Mouse (Mus musculus) right cerebral cortex, adult 18-20 months (tissue): ENCODE data around the gene Skida1.

ENCODE experiments used
- DNase-seq: peaks from one replicate; pipeline ENCODE4 v3.0.0; 2022; ENCODE audit warnings: mixed read lengths

Skida1 gene

DNA sequence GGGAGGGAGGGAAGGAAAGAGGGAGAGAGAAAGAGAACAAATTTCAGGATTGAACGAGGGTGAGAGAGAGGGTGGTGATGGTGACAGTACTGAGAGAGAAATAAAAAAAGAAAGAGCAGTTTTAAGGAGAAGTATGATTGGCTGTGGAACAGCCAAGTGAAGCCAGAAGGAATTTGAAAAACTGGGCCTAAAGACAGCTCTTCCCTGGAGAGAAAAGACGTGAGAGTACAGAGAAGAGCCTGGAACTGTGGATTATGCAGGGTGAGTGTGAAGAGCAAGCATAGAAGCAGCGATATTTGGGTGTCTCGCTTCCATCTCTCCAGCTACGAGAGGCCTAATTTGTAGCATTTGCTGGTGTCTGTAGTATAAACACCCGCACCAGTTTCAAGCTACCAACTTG is 37.6 kb downstream of the Skida1 start:
- DNase-seq = no peak

DNA sequence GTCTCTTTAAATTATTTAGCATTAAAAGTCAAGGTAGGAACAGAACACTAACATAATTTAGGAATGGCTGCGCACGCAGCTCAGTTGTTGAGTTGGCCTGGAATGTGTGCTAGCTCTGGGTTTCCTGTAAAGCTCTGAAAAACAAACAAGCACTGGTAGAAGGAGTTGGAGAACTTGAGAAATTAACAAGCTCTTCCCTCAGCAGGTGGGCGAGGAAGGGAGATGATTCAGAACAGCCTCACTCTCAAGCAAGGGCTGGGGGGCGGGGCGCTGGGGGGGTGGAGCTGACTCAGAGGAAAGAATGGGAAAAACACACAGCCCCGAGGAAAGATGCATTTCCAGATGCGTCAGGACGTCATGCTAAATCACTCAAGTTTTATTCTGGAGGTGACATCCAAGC is 43.7 kb downstream of the Skida1 start:
- DNase-seq = peak; percentile 48

DNA sequence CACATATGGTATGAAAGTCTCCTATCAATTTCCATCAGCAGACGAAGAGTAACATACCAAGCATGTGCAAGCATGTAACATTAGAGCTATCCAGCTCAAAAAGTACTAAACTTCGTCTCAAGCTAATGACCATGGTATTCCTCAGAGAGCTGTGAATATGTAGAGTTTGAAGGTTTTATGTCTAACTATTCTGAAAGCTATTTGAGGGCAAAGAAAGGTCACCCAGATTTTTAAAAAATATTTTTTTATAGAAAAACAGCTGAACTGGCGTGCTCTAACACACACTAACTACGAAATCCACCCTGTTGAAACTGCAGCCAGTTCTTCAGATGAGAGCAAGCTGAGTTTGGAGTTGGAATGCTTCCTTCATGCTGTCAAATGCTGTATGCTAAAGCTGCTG is 44.6 kb downstream of the Skida1 start:
- DNase-seq = no peak

DNA sequence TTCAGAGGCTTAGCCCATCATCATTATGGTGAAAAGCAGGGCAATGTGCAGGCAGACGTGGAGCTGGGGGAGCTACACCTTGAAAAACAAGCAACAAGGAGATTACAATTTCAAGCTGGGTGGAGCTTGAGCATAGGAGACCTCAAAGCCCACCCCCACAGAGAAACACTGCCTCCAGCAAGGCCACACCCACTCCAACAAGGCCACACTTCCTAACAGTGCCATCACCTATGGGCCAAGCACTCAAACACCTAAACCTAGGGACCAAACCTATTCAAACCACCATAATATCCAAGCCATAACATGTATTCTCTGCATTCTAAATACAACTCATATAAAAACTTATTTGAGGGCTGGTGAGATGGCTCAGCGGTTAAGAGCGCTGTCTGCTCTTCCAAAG is 46.5 kb downstream of the Skida1 start:
- DNase-seq = no peak

DNA sequence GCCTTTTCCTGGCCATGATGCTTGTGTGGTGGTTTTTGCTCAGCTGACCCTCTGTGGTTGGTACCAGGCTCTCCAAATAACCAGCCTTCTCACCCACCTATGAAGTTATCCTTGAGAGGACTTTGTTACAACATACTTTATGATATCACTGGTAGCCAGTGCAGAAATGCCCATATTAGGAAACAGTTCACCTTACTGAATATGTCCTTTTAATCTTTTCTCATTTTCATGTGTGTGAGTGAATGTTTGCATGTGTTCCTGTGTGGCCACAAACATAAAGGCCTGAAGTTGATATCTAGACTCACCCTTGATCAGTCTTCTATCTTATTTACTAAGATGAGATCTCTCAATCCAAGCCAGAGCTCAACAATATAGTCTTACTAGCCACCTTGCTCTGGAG is 52.0 kb downstream of the Skida1 start, which contains the start of gene H2al2a:
Gene H2al2a, minus strand, starts transcription at position 101 of the 400 bp plus-strand sequence.
- no peak for DNase-seq
